Mouse (Mus musculus): ENCODE measurements at regions not wholly inside any gene's neighbourhood (a gene's known extent, or its start where the extent isn't known, plus 50 kb on each side); places are given as distances from the start of the nearest gene placed in this dataset.

GRCm38 (mm10) chr7:136136666-136137065 is 420.5 kb upstream of the Mki67 start:
- Histone ChIP-seq H3K27me3 (ENCODE audit: control insufficient read depth, insufficient read depth, insufficient read length) (peaks cover 3% of the 10 kb centered on the region), H3K79me3 (ENCODE audit: low read depth) (no peaks in the 10 kb centered on the region), H3K36me3 (ENCODE audit: control insufficient read depth, insufficient read depth) (no peaks in the 10 kb centered on the region), H3K4me3 (ENCODE audit: insufficient read depth, poor library complexity, severe bottlenecking) (no peak overlapping the region), H3K79me2 (ENCODE audit: control insufficient read depth, insufficient read depth) (no peaks in the 10 kb centered on the region), H3ac (ENCODE audit: control insufficient read depth, insufficient read length, low read depth) (no peak overlapping the region)
- no peak for TF ChIP-seq CTCF (IDR thresholded peaks at IDR 0.05; ENCODE audit: control insufficient read depth, insufficient read depth, insufficient read length)
- no peak for TF ChIP-seq MYOD1 (IDR thresholded peaks at IDR 0.05; ENCODE audit: control insufficient read depth, insufficient read length, low read depth)
- TF ChIP-seq MYOG (IDR thresholded peaks at IDR 0.05; ENCODE audit: control insufficient read depth, extremely low read depth, insufficient read length) = no peak
- TF ChIP-seq USF1 (IDR thresholded peaks at IDR 0.05; ENCODE audit: low read depth) = no peak
- TF ChIP-seq MAX (IDR thresholded peaks at IDR 0.05) = no peak
- TF ChIP-seq FOSL1 (IDR thresholded peaks at IDR 0.05; ENCODE audit: insufficient read depth, low read length, poor library complexity, severe bottlenecking) = no peak
- TF ChIP-seq CEBPB (IDR thresholded peaks at IDR 0.05; ENCODE audit: low read depth) = no peak

- no peak for TF ChIP-seq CTCF (IDR thresholded peaks at IDR 0.05; ENCODE audit: control insufficient read depth, insufficient read depth, insufficient read length)
- TF ChIP-seq FOSL1 (IDR thresholded peaks at IDR 0.05; ENCODE audit: insufficient read depth, low read length, poor library complexity, severe bottlenecking) = no peak
- no peak for TF ChIP-seq USF1 (IDR thresholded peaks at IDR 0.05; ENCODE audit: low read depth)
- TF ChIP-seq MAX (IDR thresholded peaks at IDR 0.05) = no peak
- TF ChIP-seq MYOG (IDR thresholded peaks at IDR 0.05; ENCODE audit: control insufficient read depth, extremely low read depth, insufficient read length) = no peak
- TF ChIP-seq CEBPB (IDR thresholded peaks at IDR 0.05; ENCODE audit: low read depth) = no peak
- no peak for TF ChIP-seq MYOD1 (IDR thresholded peaks at IDR 0.05; ENCODE audit: control insufficient read depth, insufficient read length, low read depth)
- Histone ChIP-seq H3K36me3 (ENCODE audit: control insufficient read depth, insufficient read depth) (no peaks in the 10 kb centered on the region), H3ac (ENCODE audit: control insufficient read depth, insufficient read length, low read depth) (no peak overlapping the region), H3K27me3 (ENCODE audit: control insufficient read depth, insufficient read depth, insufficient read length) (peaks cover 3% of the 10 kb centered on the region), H3K79me2 (ENCODE audit: control insufficient read depth, insufficient read depth) (no peaks in the 10 kb centered on the region), H3K4me3 (ENCODE audit: insufficient read depth, poor library complexity, severe bottlenecking) (no peak overlapping the region), H3K79me3 (ENCODE audit: low read depth) (no peaks in the 10 kb centered on the region)
Measured at GRCm38 (mm10) chr7:136137341-136137740, 421.2 kb upstream of the Mki67 start.

- no peak overlapping the region for H3K4me3 ChIP-seq (ENCODE audit: insufficient read depth, poor library complexity, severe bottlenecking)
- no peaks in the 10 kb centered on the region for H3K36me3 ChIP-seq (ENCODE audit: control insufficient read depth, insufficient read depth)
- H3K27me3 ChIP-seq (ENCODE audit: control insufficient read depth, insufficient read depth, insufficient read length) = peaks cover 3% of the 10 kb centered on the region
- TF ChIP-seq CTCF (IDR thresholded peaks at IDR 0.05; ENCODE audit: control insufficient read depth, insufficient read depth, insufficient read length) (no peak), MYOG (IDR thresholded peaks at IDR 0.05; ENCODE audit: control insufficient read depth, extremely low read depth, insufficient read length) (no peak), MAX (IDR thresholded peaks at IDR 0.05) (no peak), USF1 (IDR thresholded peaks at IDR 0.05; ENCODE audit: low read depth) (no peak), MYOD1 (IDR thresholded peaks at IDR 0.05; ENCODE audit: control insufficient read depth, insufficient read length, low read depth) (no peak), FOSL1 (IDR thresholded peaks at IDR 0.05; ENCODE audit: insufficient read depth, low read length, poor library complexity, severe bottlenecking) (no peak), CEBPB (IDR thresholded peaks at IDR 0.05; ENCODE audit: low read depth) (no peak)
- H3K79me3 ChIP-seq (ENCODE audit: low read depth) = no peaks in the 10 kb centered on the region
- no peaks in the 10 kb centered on the region for H3K79me2 ChIP-seq (ENCODE audit: control insufficient read depth, insufficient read depth)
- no peak overlapping the region for H3ac ChIP-seq (ENCODE audit: control insufficient read depth, insufficient read length, low read depth)
Measured at GRCm38 (mm10) chr7:136137831-136138602, 421.9 kb upstream of the Mki67 start.

- no peaks in the 10 kb centered on the region for H3K36me3 ChIP-seq (ENCODE audit: control insufficient read depth, insufficient read depth)
- H3K79me2 ChIP-seq (ENCODE audit: control insufficient read depth, insufficient read depth) = no peaks in the 10 kb centered on the region
- H3K27me3 ChIP-seq (ENCODE audit: control insufficient read depth, insufficient read depth, insufficient read length) = no peaks in the 10 kb centered on the region
- no peak overlapping the region for H3K4me3 ChIP-seq (ENCODE audit: insufficient read depth, poor library complexity, severe bottlenecking)
- no peak overlapping the region for H3ac ChIP-seq (ENCODE audit: control insufficient read depth, insufficient read length, low read depth)
- H3K79me3 ChIP-seq (ENCODE audit: low read depth) = no peaks in the 10 kb centered on the region
- no peak for TF ChIP-seq CTCF (IDR thresholded peaks at IDR 0.05; ENCODE audit: control insufficient read depth, insufficient read depth, insufficient read length)
- TF ChIP-seq USF1 (IDR thresholded peaks at IDR 0.05; ENCODE audit: low read depth) = no peak
- TF ChIP-seq FOSL1 (IDR thresholded peaks at IDR 0.05; ENCODE audit: insufficient read depth, low read length, poor library complexity, severe bottlenecking) = no peak
- TF ChIP-seq CEBPB (IDR thresholded peaks at IDR 0.05; ENCODE audit: low read depth) = no peak
- no peak for TF ChIP-seq MYOG (IDR thresholded peaks at IDR 0.05; ENCODE audit: control insufficient read depth, extremely low read depth, insufficient read length)
- TF ChIP-seq MAX (IDR thresholded peaks at IDR 0.05) = no peak
- TF ChIP-seq MYOD1 (IDR thresholded peaks at IDR 0.05; ENCODE audit: control insufficient read depth, insufficient read length, low read depth) = no peak
Measured at GRCm38 (mm10) chr7:136142832-136143231, 426.7 kb upstream of the Mki67 start.

- Histone ChIP-seq H3K36me3 (ENCODE audit: control insufficient read depth, insufficient read depth) (no peaks in the 10 kb centered on the region), H3K4me3 (ENCODE audit: insufficient read depth, poor library complexity, severe bottlenecking) (no peak overlapping the region), H3K79me2 (ENCODE audit: control insufficient read depth, insufficient read depth) (no peaks in the 10 kb centered on the region), H3ac (ENCODE audit: control insufficient read depth, insufficient read length, low read depth) (no peak overlapping the region), H3K27me3 (ENCODE audit: control insufficient read depth, insufficient read depth, insufficient read length) (peaks cover 3% of the 10 kb centered on the region), H3K79me3 (ENCODE audit: low read depth) (no peaks in the 10 kb centered on the region)
- no peak for TF ChIP-seq USF1 (IDR thresholded peaks at IDR 0.05; ENCODE audit: low read depth)
- no peak for TF ChIP-seq MYOG (IDR thresholded peaks at IDR 0.05; ENCODE audit: control insufficient read depth, extremely low read depth, insufficient read length)
- TF ChIP-seq CEBPB (IDR thresholded peaks at IDR 0.05; ENCODE audit: low read depth) = no peak
- TF ChIP-seq CTCF (IDR thresholded peaks at IDR 0.05; ENCODE audit: control insufficient read depth, insufficient read depth, insufficient read length) = no peak
- TF ChIP-seq MAX (IDR thresholded peaks at IDR 0.05) = no peak
- TF ChIP-seq FOSL1 (IDR thresholded peaks at IDR 0.05; ENCODE audit: insufficient read depth, low read length, poor library complexity, severe bottlenecking) = no peak
Measured at GRCm38 (mm10) chr7:136150196-136150595, 434.0 kb upstream of the Mki67 start.
